18 mouse cellular contexts compared by ENCODE assay signal in genomic region chr14:13349170-13349865, GRCm38 (mm10).
DNase-seq lines count a peak whose midpoint lies in the region; ATAC-seq lines count a peak whose summit lies in the region.
"Had no signal": no experiment of that assay in that cellular context is flagged by ENCODE, and none has a peak within 500 bp of the region (broad histone marks: within the 10 kb centered on the region; RNA-seq: fewer than 3 reads in every experiment).

No protein-coding gene starts in this region.

- no peak overlapping the region for H3K27ac ChIP-seq in limb, embryonic 11.5 days (replicated peaks; ENCODE audit: low read depth, low read length)
- H3K27ac ChIP-seq: hindbrain, postnatal 0 days; neural tube, embryonic 13.5 days; stomach, postnatal 0 days had no signal

- no peaks in the 10 kb centered on the region for H3K9me3 ChIP-seq in limb, embryonic 11.5 days (ENCODE audit: control insufficient read depth, low read length)
- H3K9me3 ChIP-seq: neural tube, embryonic 13.5 days had no signal

- no peak overlapping the region for H3K4me2 ChIP-seq in limb, embryonic 11.5 days (ENCODE audit: low read depth, severe bottlenecking)
- H3K4me2 ChIP-seq: liver, embryonic 11.5 days; neural tube, embryonic 13.5 days had no signal

- no peaks in the 10 kb centered on the region for H3K36me3 ChIP-seq in limb, embryonic 11.5 days (ENCODE audit: control insufficient read depth, insufficient read depth, low read length)
- H3K36me3 ChIP-seq: neural tube, embryonic 13.5 days had no signal

- no peak for ATAC-seq in limb, embryonic 11.5 days (ENCODE audit: insufficient number of reproducible peaks, low FRiP score, low TSS enrichment, low read depth)
- ATAC-seq: CD4-positive, CD25-positive, alpha-beta regulatory T cell, adult 4 months; hindbrain, postnatal 0 days had no signal

- H3K27me3 ChIP-seq in limb, embryonic 11.5 days (ENCODE audit: control insufficient read depth, insufficient read depth, low read length): no peaks in the 10 kb centered on the region
- H3K27me3 ChIP-seq: neural tube, embryonic 13.5 days had no signal

- no peak overlapping the region for H3K4me3 ChIP-seq in limb, embryonic 11.5 days (ENCODE audit: low read depth, low read length)
- H3K4me3 ChIP-seq: neural tube, embryonic 13.5 days had no signal

- no peak overlapping the region for H3K9ac ChIP-seq in limb, embryonic 11.5 days (ENCODE audit: low read length)
- H3K9ac ChIP-seq: neural tube, embryonic 13.5 days had no signal

- H3K4me1 ChIP-seq in limb, embryonic 11.5 days (ENCODE audit: control insufficient read depth, insufficient read depth, low read length): 0 out of 2 replicates have a peak, but pooled peaks cover 6% of the 10 kb centered on the region
- H3K4me1 ChIP-seq: neural tube, embryonic 13.5 days had no signal

- DNase-seq in heart, postnatal 4 days: peak; percentile 9
- DNase-seq in heart, adult 8-10 months (ENCODE audit: low spot score): no peak
- peak; percentile 84 for DNase-seq in R1 (ENCODE audit: low read depth, low spot score)
- DNase-seq in embryo, embryonic 11 days: peak; percentile 45
- peak; percentile 37 for DNase-seq in limb, embryonic 11.5 days (ENCODE audit: low spot score)
- DNase-seq in spleen, postnatal 14 days (ENCODE audit: low spot score in 2 of 2): no peak
- no peak for DNase-seq in thymus, postnatal 4 days
- no peak for DNase-seq in spleen, adult 12 weeks (ENCODE audit: low spot score)
- DNase-seq: adrenal gland, postnatal 14 days; kidney, adult 2 months; lung, postnatal 10 days; spleen, adult 18-20 months; thymus, postnatal 36 days had no signal

- 25% methylated on average over 4 of the region's 4 CpGs for WGBS in limb, embryonic 11.5 days

Comparison
In these comparisons a context has a peak if more than half of its experiments do, and no peak if none do; other contexts are left out.
1. DNase-seq: peak in heart, postnatal 4 days (single experiment), R1 (single experiment), embryo, embryonic 11 days (single experiment) and limb, embryonic 11.5 days (single experiment); none in heart, adult 8-10 months (single experiment), spleen, postnatal 14 days (0 of 2), thymus, postnatal 4 days (single experiment) and spleen, adult 12 weeks (single experiment).